Mouse (Mus musculus): Measurements from ENCODE around the gene Srd5a2. TPM values are rescaled to one million over a fixed set of nuclear protein-coding genes. Genes with fewer than 3 reads are reported as not detected.

Gene Srd5a2
- polyA plus RNA-seq, 1 experiment from 2014 or later, result 0.05 TPM

GRCm38 (mm10) chr17:74020526-74021203 lies 27.1 kb downstream of the Srd5a2 start:
- Histone ChIP-seq H3K4me1 (replicated peaks) (0 out of 2 replicates have a peak, but pooled peaks cover 5% of the 10 kb centered on the region), H3K4me2 (no peak overlapping the region), H3K4me3 (replicated peaks) (no peak overlapping the region), H3K9me3 (replicated peaks) (no peaks in the 10 kb centered on the region), H3K36me3 (replicated peaks) (no peaks in the 10 kb centered on the region), H3K27ac (replicated peaks) (no peak overlapping the region), H3K9ac (no peak overlapping the region), H3K27me3 (no peaks in the 10 kb centered on the region)
- WGBS (ENCODE audit: insufficient replicate concordance), result 33% methylated on average over 8 of the region's 8 CpGs
- ATAC-seq (ENCODE audit: insufficient read depth), result no peak

- no peak for ATAC-seq (ENCODE audit: insufficient read depth)
These were observed 29.4 kb downstream of the Srd5a2 start for GRCm38 (mm10) chr17:74018281-74018680.

DNA sequence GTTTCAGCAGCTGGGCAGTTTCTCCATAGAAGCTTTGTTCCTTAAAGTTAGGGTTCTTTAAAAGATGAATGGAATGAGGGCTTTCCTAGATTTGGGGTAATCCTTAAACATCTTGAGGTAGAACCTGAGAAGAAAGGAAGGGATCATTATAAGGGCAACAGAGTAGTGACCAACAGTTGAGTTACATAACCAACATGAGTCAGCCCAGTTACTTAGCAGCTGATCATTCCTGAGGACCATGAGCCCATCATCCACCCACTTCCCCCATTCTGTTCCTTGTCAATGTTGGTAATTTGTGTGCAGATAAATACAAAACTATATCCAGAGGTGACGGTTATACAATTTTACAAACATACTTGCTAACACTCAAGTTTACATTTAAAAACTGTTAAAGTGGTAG lies 30.1 kb downstream of the Srd5a2 start:
- no peak overlapping the region for H3K4me2 ChIP-seq
- no peak overlapping the region for H3K27ac ChIP-seq (replicated peaks)
- no peaks in the 10 kb centered on the region for H3K9me3 ChIP-seq (replicated peaks)
- 63% methylated on average over 1 of the region's 1 CpGs for WGBS (ENCODE audit: insufficient replicate concordance)
- ATAC-seq (ENCODE audit: insufficient read depth), result no peak
- H3K27me3 ChIP-seq, result no peaks in the 10 kb centered on the region
- no peak overlapping the region for H3K9ac ChIP-seq
- no peak overlapping the region for H3K4me3 ChIP-seq (replicated peaks)
- H3K4me1 ChIP-seq (replicated peaks), result 0 out of 2 replicates have a peak, but pooled peaks cover 5% of the 10 kb centered on the region
- H3K36me3 ChIP-seq (replicated peaks), result no peaks in the 10 kb centered on the region

More at GRCm38 (mm10) chr17:74018281-74018680, 29.4 kb downstream of the Srd5a2 start:
- Histone ChIP-seq H3K27me3 (no peaks in the 10 kb centered on the region), H3K27ac (replicated peaks) (no peak overlapping the region), H3K4me2 (no peak overlapping the region), H3K36me3 (replicated peaks) (no peaks in the 10 kb centered on the region), H3K4me3 (replicated peaks) (no peak overlapping the region), H3K4me1 (replicated peaks) (0 out of 2 replicates have a peak, but pooled peaks cover 5% of the 10 kb centered on the region), H3K9me3 (replicated peaks) (no peaks in the 10 kb centered on the region), H3K9ac (no peak overlapping the region)
- 54% methylated on average over 4 of the region's 4 CpGs for WGBS (ENCODE audit: insufficient replicate concordance)

DNA sequence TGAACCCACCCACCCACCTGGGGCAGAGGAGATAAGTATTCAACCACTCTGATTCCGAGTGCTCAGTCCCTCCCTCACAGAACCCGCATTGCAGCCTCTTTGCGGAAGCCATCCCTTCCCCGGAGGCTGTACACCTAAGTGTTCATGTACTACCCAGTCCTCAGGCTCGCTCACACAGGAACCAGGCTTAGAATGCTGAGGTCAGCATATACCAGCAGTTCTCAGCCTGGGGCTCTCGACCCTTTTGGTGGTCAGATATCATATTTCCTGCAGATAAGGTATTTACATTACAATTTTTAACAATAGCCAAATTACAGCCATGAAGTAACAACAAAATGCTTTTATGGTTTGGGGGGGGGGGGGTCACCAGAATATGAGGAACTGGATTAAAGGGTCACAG lies 32.6 kb downstream of the Srd5a2 start:
- WGBS (ENCODE audit: insufficient replicate concordance), result 64% methylated on average over 6 of the region's 6 CpGs
- no peak overlapping the region for H3K9ac ChIP-seq

DNA sequence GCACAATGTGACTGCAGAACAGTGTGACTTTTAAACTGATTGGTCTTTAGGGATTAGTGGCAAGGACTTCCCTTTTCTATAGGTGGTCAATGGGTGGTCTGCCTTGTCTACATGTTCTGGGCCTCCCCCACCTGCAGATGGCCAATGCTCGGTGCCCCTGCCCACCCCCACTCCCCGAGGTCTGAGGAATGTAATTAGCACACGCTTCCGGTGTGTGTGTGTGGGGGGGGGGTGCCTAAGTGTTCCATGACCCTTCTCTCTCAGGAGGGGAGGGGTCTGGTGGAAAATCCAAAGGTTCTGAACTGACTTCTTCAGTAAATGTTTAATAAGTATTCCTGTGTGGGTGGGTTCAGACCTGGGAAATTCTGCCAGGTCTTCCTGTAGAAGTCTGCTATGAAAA lies 39.0 kb downstream of the Srd5a2 start:
- ATAC-seq (ENCODE audit: insufficient read depth), result no peak
- no peaks in the 10 kb centered on the region for H3K27me3 ChIP-seq
- H3K9me3 ChIP-seq (replicated peaks), result no peaks in the 10 kb centered on the region
- H3K4me1 ChIP-seq (replicated peaks), result no peaks in the 10 kb centered on the region
- no peak overlapping the region for H3K9ac ChIP-seq
- no peak overlapping the region for H3K4me3 ChIP-seq (replicated peaks)
- H3K27ac ChIP-seq (replicated peaks), result no peak overlapping the region
- H3K36me3 ChIP-seq (replicated peaks), result no peaks in the 10 kb centered on the region
- WGBS (ENCODE audit: insufficient replicate concordance), result 48% methylated on average over 4 of the region's 4 CpGs
- no peak overlapping the region for H3K4me2 ChIP-seq

More for the DNA sequence above, 32.6 kb downstream of the Srd5a2 start:
- H3K4me1 ChIP-seq (replicated peaks), result 0 out of 2 replicates have a peak, but pooled peaks cover 1% of the 10 kb centered on the region
- H3K36me3 ChIP-seq (replicated peaks), result no peaks in the 10 kb centered on the region
- no peak overlapping the region for H3K4me3 ChIP-seq (replicated peaks)
- H3K4me2 ChIP-seq, result no peak overlapping the region
- no peaks in the 10 kb centered on the region for H3K27me3 ChIP-seq
- ATAC-seq (ENCODE audit: insufficient read depth), result no peak
- H3K27ac ChIP-seq (replicated peaks), result no peak overlapping the region
- H3K9me3 ChIP-seq (replicated peaks), result no peaks in the 10 kb centered on the region

DNA sequence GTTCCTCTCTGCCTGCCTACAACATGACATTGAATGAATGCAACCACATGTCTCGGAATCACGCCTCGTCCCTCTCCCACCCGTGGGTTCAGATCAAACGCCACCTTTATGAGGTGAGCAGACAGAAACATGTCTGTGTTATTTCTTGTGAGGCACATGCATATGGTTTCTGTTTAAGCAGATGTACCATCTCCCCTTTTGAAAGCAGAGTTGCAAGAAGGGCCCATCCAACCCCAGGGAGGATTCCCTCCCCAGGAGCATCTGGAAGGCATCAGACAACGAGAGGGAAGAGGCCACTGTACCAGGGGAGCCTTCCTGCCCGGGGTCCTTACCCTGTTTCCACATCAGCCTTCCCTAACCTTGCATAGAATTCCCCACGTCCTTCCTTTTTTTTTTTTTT lies 40.7 kb downstream of the Srd5a2 start:
- H3K36me3 ChIP-seq (replicated peaks), result no peaks in the 10 kb centered on the region
- H3K27me3 ChIP-seq, result no peaks in the 10 kb centered on the region
- no peak overlapping the region for H3K4me3 ChIP-seq (replicated peaks)
- no peaks in the 10 kb centered on the region for H3K9me3 ChIP-seq (replicated peaks)
- no peak overlapping the region for H3K4me2 ChIP-seq
- no peaks in the 10 kb centered on the region for H3K4me1 ChIP-seq (replicated peaks)
- 56% methylated on average over 8 of the region's 8 CpGs for WGBS (ENCODE audit: insufficient replicate concordance)
- no peak overlapping the region for H3K27ac ChIP-seq (replicated peaks)
- H3K9ac ChIP-seq, result no peak overlapping the region
- ATAC-seq (ENCODE audit: insufficient read depth), result no peak

GRCm38 (mm10) chr17:74002396-74002795 lies 45.3 kb downstream of the Srd5a2 start:
- H3K27me3 ChIP-seq, result no peaks in the 10 kb centered on the region
- H3K4me1 ChIP-seq (replicated peaks), result no peaks in the 10 kb centered on the region
- H3K9me3 ChIP-seq (replicated peaks), result no peaks in the 10 kb centered on the region
- no peak overlapping the region for H3K4me3 ChIP-seq (replicated peaks)
- no peaks in the 10 kb centered on the region for H3K36me3 ChIP-seq (replicated peaks)
- no peak overlapping the region for H3K4me2 ChIP-seq
- no peak for ATAC-seq (ENCODE audit: insufficient read depth)
- H3K27ac ChIP-seq (replicated peaks), result no peak overlapping the region
- 61% methylated on average over 2 of the region's 2 CpGs for WGBS (ENCODE audit: insufficient replicate concordance)
- H3K9ac ChIP-seq, result no peak overlapping the region

GRCm38 (mm10) chr17:73995907-73996645 lies 51.6 kb downstream of the Srd5a2 start:
- Histone ChIP-seq H3K4me2 (no peak overlapping the region), H3K27me3 (no peaks in the 10 kb centered on the region), H3K27ac (replicated peaks) (no peak overlapping the region), H3K9me3 (replicated peaks) (no peaks in the 10 kb centered on the region), H3K4me1 (replicated peaks) (no peaks in the 10 kb centered on the region), H3K36me3 (replicated peaks) (no peaks in the 10 kb centered on the region), H3K4me3 (replicated peaks) (no peak overlapping the region), H3K9ac (no peak overlapping the region)
- WGBS (ENCODE audit: insufficient replicate concordance), result 67% methylated on average over 13 of the region's 13 CpGs
- no peak for ATAC-seq (ENCODE audit: insufficient read depth)

DNA sequence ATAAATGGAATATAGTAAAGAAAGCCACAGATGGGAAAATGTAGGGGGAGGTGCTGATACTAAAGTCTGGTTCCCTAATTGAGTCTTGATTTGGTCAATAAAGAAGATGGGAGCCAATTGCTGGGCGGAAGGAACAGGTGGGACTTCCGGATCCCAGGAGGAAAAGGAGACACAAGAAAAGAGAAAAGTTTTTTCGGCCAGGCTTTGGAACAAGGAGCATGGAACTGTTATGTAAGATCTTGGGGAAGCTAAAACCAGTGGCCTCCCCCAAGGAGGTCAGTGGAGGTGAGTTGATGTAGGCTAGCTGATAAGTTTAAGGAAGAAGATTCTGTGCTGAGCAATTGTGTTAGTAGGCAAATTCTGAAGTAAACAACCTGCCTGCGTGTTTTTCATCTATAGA lies 56.5 kb downstream of the Srd5a2 start:
- Histone ChIP-seq H3K4me2 (no peak overlapping the region), H3K36me3 (replicated peaks) (no peaks in the 10 kb centered on the region), H3K9ac (no peak overlapping the region), H3K4me3 (replicated peaks) (no peak overlapping the region), H3K27ac (replicated peaks) (no peak overlapping the region), H3K4me1 (replicated peaks) (no peaks in the 10 kb centered on the region), H3K27me3 (no peaks in the 10 kb centered on the region), H3K9me3 (replicated peaks) (no peaks in the 10 kb centered on the region)
- no peak for ATAC-seq (ENCODE audit: insufficient read depth)
- WGBS (ENCODE audit: insufficient replicate concordance), result 60% methylated on average over 4 of the region's 4 CpGs

- H3K4me2 ChIP-seq, result no peak overlapping the region
- no peak overlapping the region for H3K27ac ChIP-seq (replicated peaks)
- no peaks in the 10 kb centered on the region for H3K27me3 ChIP-seq
- no peaks in the 10 kb centered on the region for H3K9me3 ChIP-seq (replicated peaks)
- no peak overlapping the region for H3K4me3 ChIP-seq (replicated peaks)
- no peaks in the 10 kb centered on the region for H3K4me1 ChIP-seq (replicated peaks)
- no peak for ATAC-seq (ENCODE audit: insufficient read depth)
- H3K36me3 ChIP-seq (replicated peaks), result no peaks in the 10 kb centered on the region
- no peak overlapping the region for H3K9ac ChIP-seq
- WGBS (ENCODE audit: insufficient replicate concordance), result 56% methylated on average over 2 of the region's 2 CpGs
These were observed 61.1 kb downstream of the Srd5a2 start for GRCm38 (mm10) chr17:73986571-73986970.

- WGBS (ENCODE audit: insufficient replicate concordance), result 58% methylated on average over 4 of the region's 4 CpGs
- no peaks in the 10 kb centered on the region for H3K4me1 ChIP-seq (replicated peaks)
- H3K4me2 ChIP-seq, result no peak overlapping the region
- ATAC-seq (ENCODE audit: insufficient read depth), result no peak
- no peak overlapping the region for H3K9ac ChIP-seq
- no peaks in the 10 kb centered on the region for H3K27me3 ChIP-seq
- no peak overlapping the region for H3K27ac ChIP-seq (replicated peaks)
- H3K4me3 ChIP-seq (replicated peaks), result no peak overlapping the region
- H3K36me3 ChIP-seq (replicated peaks), result no peaks in the 10 kb centered on the region
- no peaks in the 10 kb centered on the region for H3K9me3 ChIP-seq (replicated peaks)
These were observed 61.8 kb downstream of the Srd5a2 start for GRCm38 (mm10) chr17:73985936-73986335.

All from liver, embryonic 15.5 days (tissue).